Mouse (Mus musculus): ENCODE measurements around the gene Ccar1. TPM values are rescaled to one million over a fixed set of nuclear protein-coding genes. Genes with fewer than 3 reads are reported as not detected.
A peak's percentile ranks its signal among the peaks of the same experiment; 100 is the strongest.

The Ccar1 gene
- polyA plus RNA-seq (2012; rRNA removed) = 171 and 180 TPM in 2 replicates

DNA sequence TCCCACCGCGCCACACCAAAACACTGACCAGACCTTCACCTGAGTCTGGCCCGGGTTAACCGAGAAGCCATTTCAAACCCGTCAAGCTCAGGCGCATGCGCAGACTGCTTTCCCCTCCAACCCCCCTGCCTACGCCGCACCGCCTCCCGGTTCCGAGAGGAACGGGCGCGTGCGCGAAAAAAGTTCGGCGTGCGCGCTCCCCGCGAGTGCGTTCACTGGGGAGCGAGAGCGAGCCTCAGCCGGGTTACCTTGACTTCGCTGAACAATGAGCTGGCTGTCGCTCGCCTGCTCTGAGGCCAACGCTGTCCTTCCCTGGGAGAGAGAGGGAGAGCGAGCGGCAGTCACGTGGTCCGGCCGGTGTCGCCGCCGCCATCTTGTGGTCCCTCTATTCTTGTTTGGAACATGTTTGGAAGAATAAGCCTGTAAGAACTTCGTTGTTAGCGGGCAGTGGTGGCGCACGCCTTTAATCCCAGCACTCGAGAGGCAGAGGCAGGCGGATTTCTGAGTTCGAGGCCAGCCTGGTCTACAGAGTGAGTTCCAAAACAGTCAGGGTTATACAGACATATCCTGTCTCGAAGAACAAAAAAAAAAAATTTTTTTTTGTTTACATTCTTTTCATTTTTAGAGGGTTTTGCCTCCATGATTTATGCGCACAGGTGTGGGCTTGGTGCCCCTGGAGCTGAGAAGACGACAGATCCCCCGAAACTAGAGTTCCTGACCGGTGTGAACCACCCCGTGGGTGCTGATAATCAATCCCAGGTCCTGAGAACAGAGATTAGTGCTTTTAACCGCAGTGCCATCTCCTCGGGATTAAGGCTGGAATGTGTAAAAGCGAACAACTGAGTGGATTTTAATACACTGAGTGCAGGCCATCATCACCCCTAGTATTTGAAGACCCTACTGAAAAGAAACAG lies at the start of gene Ccar1:
Ccar1 (minus strand) TSS at position 110 of the 914 bp plus-strand sequence.
- Histone ChIP-seq H3K27ac (ENCODE audit: control insufficient read depth, insufficient read depth, low read length) (peak within 1 kb of the TSS; percentile 84), H3K27me3 (ENCODE audit: control insufficient read depth, insufficient read depth, low read length) (no peaks in the 10 kb centered on the region), H3K36me3 (ENCODE audit: control insufficient read depth, insufficient read depth, low read length) (peaks cover 26% of the 10 kb centered on the region), H3K4me1 (replicated peaks; ENCODE audit: control insufficient read depth, insufficient read depth, low read length) (peaks cover 9% of the 10 kb centered on the region), H3K4me3 (ENCODE audit: control insufficient read depth, insufficient read depth, low read length) (peak within 1 kb of the TSS; percentile 72)
- 9% methylated on average over 55 of the region's 55 CpGs for WGBS
- DNase-seq = peak; percentile 99
- TF ChIP-seq POLR2A (IDR thresholded peaks at IDR 0.05; ENCODE audit: control insufficient read depth, extremely low read depth, insufficient read depth, low read length, poor library complexity) = peak; percentile 84
- 0 out of 2 replicates have a peak, but pooled peaks have one; percentile 28 for TF ChIP-seq CTCF (IDR thresholded peaks at IDR 0.05; ENCODE audit: borderline replicate concordance, control insufficient read depth, extremely low read depth, insufficient read depth, low read length, poor library complexity)

DNA sequence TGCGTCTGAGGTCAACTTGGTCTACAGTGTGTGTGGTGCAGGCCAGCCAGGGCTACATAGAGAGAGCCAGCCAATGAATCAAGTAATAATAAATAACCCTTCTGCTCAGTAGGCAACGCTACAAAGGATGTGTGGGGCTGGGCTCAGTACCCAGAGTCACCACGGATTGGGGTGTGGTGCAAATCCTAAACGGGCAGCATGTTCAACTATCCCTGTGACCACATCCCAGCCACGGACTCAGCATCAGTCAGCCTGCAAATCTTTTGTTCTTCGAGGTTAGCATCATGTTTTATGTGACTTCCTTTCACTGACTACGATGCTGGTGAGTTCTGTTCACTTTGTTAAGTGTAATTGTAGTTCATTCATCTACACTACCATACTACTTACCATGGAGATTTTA lies 48.6 kb upstream of the Ccar1 start:
- H3K36me3 ChIP-seq (ENCODE audit: control insufficient read depth, insufficient read depth, low read length) = no peaks in the 10 kb centered on the region
- DNase-seq = no peak
- peaks cover 5% of the 10 kb centered on the region for H3K4me1 ChIP-seq (replicated peaks; ENCODE audit: control insufficient read depth, insufficient read depth, low read length)
- no peaks in the 10 kb centered on the region for H3K27me3 ChIP-seq (ENCODE audit: control insufficient read depth, insufficient read depth, low read length)
- WGBS = 34% methylated on average over 7 of the region's 7 CpGs
- no peak overlapping the region for H3K4me3 ChIP-seq (ENCODE audit: control insufficient read depth, insufficient read depth, low read length)
- TF ChIP-seq POLR2A (IDR thresholded peaks at IDR 0.05; ENCODE audit: control insufficient read depth, extremely low read depth, insufficient read depth, low read length, poor library complexity) (no peak), CTCF (IDR thresholded peaks at IDR 0.05; ENCODE audit: borderline replicate concordance, control insufficient read depth, extremely low read depth, insufficient read depth, low read length, poor library complexity) (no peak)
- H3K27ac ChIP-seq (ENCODE audit: control insufficient read depth, insufficient read depth, low read length) = no peak overlapping the region

DNA sequence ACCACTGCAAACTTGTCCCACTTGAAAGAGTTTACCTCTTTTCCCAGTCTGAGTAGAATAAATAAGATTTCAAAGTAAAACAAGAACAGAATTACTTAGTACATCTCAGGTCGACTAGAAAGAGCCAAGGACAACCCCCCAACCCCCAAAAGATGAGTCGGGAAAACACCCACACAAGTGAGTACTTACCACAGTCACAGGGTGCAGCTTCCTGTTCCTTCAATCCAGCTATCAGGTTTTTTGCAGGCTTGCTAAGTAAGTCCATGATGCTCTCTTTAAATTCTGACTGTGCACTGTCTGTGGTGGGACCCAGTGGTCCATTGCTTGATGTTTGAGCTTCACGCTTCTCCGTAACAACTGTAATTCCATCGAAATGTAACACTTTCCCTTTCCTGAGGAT lies 45.9 kb upstream of the Ccar1 start:
- no peak overlapping the region for H3K4me3 ChIP-seq (ENCODE audit: control insufficient read depth, insufficient read depth, low read length)
- 63% methylated on average over 5 of the region's 5 CpGs for WGBS
- H3K4me1 ChIP-seq (replicated peaks; ENCODE audit: control insufficient read depth, insufficient read depth, low read length) = peaks cover 5% of the 10 kb centered on the region
- no peaks in the 10 kb centered on the region for H3K36me3 ChIP-seq (ENCODE audit: control insufficient read depth, insufficient read depth, low read length)
- DNase-seq = no peak
- TF ChIP-seq POLR2A (IDR thresholded peaks at IDR 0.05; ENCODE audit: control insufficient read depth, extremely low read depth, insufficient read depth, low read length, poor library complexity) (no peak), CTCF (IDR thresholded peaks at IDR 0.05; ENCODE audit: borderline replicate concordance, control insufficient read depth, extremely low read depth, insufficient read depth, low read length, poor library complexity) (no peak)
- no peaks in the 10 kb centered on the region for H3K27me3 ChIP-seq (ENCODE audit: control insufficient read depth, insufficient read depth, low read length)
- no peak overlapping the region for H3K27ac ChIP-seq (ENCODE audit: control insufficient read depth, insufficient read depth, low read length)

GRCm38 (mm10) chr10:62832783-62833182 lies 40.7 kb upstream of the Ccar1 start:
- H3K27ac ChIP-seq (ENCODE audit: control insufficient read depth, insufficient read depth, low read length) = no peak overlapping the region
- DNase-seq = no peak
- H3K27me3 ChIP-seq (ENCODE audit: control insufficient read depth, insufficient read depth, low read length) = no peaks in the 10 kb centered on the region
- H3K36me3 ChIP-seq (ENCODE audit: control insufficient read depth, insufficient read depth, low read length) = no peaks in the 10 kb centered on the region
- 97% methylated on average over 9 of the region's 9 CpGs for WGBS
- no peak overlapping the region for H3K4me3 ChIP-seq (ENCODE audit: control insufficient read depth, insufficient read depth, low read length)
- TF ChIP-seq POLR2A (IDR thresholded peaks at IDR 0.05; ENCODE audit: control insufficient read depth, extremely low read depth, insufficient read depth, low read length, poor library complexity) (no peak), CTCF (IDR thresholded peaks at IDR 0.05; ENCODE audit: borderline replicate concordance, control insufficient read depth, extremely low read depth, insufficient read depth, low read length, poor library complexity) (no peak)
- no peaks in the 10 kb centered on the region for H3K4me1 ChIP-seq (replicated peaks; ENCODE audit: control insufficient read depth, insufficient read depth, low read length)

DNA sequence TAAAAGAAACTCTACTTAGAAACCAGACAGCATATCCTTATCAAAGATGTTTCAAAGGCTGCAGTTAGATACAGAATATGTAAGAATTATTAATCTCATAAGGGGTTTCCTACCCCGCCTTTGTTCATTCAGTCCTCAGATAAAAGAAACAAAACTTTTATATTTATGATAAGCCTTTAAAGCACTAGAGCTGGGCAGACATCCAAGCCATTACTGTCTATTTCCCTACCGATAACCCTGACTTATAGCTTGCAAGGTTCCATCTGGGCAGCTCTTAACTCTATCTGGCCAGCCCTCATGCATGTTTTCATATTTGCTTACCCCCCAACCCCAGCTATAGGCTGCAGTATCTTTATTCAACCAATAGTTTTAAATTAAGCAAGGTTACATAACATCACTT lies 39.5 kb upstream of the Ccar1 start:
- no peak for DNase-seq
- no peaks in the 10 kb centered on the region for H3K36me3 ChIP-seq (ENCODE audit: control insufficient read depth, insufficient read depth, low read length)
- H3K27me3 ChIP-seq (ENCODE audit: control insufficient read depth, insufficient read depth, low read length) = no peaks in the 10 kb centered on the region
- no peaks in the 10 kb centered on the region for H3K4me1 ChIP-seq (replicated peaks; ENCODE audit: control insufficient read depth, insufficient read depth, low read length)
- no peak overlapping the region for H3K4me3 ChIP-seq (ENCODE audit: control insufficient read depth, insufficient read depth, low read length)
- TF ChIP-seq POLR2A (IDR thresholded peaks at IDR 0.05; ENCODE audit: control insufficient read depth, extremely low read depth, insufficient read depth, low read length, poor library complexity) (no peak), CTCF (IDR thresholded peaks at IDR 0.05; ENCODE audit: borderline replicate concordance, control insufficient read depth, extremely low read depth, insufficient read depth, low read length, poor library complexity) (no peak)
- no peak overlapping the region for H3K27ac ChIP-seq (ENCODE audit: control insufficient read depth, insufficient read depth, low read length)
- 95% methylated on average over 2 of the region's 2 CpGs for WGBS

DNA sequence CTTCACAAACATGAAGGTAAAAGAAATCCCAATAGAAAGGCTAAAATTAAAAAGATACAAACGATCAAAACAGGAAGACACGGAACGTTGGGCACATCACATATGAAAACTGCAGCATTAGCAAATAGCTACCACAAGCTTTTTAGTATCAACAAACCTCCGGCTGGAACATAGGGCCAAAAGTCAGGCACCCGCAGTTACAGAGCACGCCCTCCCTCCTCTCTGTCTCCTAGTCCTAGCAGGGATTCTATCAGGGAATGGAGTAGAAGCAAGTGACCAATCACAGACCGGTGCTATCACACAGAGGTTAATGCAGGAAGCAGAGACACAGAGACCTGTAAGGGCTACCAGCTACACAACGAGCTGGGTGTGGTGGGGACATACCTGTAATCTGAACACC lies 32.4 kb upstream of the Ccar1 start:
- Histone ChIP-seq H3K4me3 (ENCODE audit: control insufficient read depth, insufficient read depth, low read length) (no peak overlapping the region), H3K27ac (ENCODE audit: control insufficient read depth, insufficient read depth, low read length) (no peak overlapping the region), H3K36me3 (ENCODE audit: control insufficient read depth, insufficient read depth, low read length) (0 out of 2 replicates have a peak, but pooled peaks cover 2% of the 10 kb centered on the region), H3K27me3 (ENCODE audit: control insufficient read depth, insufficient read depth, low read length) (no peaks in the 10 kb centered on the region), H3K4me1 (replicated peaks; ENCODE audit: control insufficient read depth, insufficient read depth, low read length) (no peaks in the 10 kb centered on the region)
- TF ChIP-seq CTCF (IDR thresholded peaks at IDR 0.05; ENCODE audit: borderline replicate concordance, control insufficient read depth, extremely low read depth, insufficient read depth, low read length, poor library complexity) = no peak
- no peak for TF ChIP-seq POLR2A (IDR thresholded peaks at IDR 0.05; ENCODE audit: control insufficient read depth, extremely low read depth, insufficient read depth, low read length, poor library complexity)
- no peak for DNase-seq
- 95% methylated on average over 8 of the region's 8 CpGs for WGBS
